Mouse (Mus musculus): Measurements from ENCODE around the gene Syt15. TPM values are rescaled to one million over a fixed set of nuclear protein-coding genes. Genes with fewer than 3 reads are reported as not detected.

The Syt15 gene
- total and polyA plus RNA-seq, 2 experiments from 2014 or later = 0.31 to 1.0 TPM

- TF ChIP-seq EP300 (IDR thresholded peaks at IDR 0.05; ENCODE audit: low read depth) (no peak), CTCF (IDR thresholded peaks at IDR 0.05; ENCODE audit: low read depth) (no peak)
- H3K27ac ChIP-seq (ENCODE audit: low read depth) = no peak overlapping the region
- no peaks in the 10 kb centered on the region for H3K9me3 ChIP-seq (replicated peaks; ENCODE audit: control insufficient read depth, low read length)
- no peaks in the 10 kb centered on the region for H3K27me3 ChIP-seq (ENCODE audit: control insufficient read depth, insufficient read depth, low read length)
- no peak overlapping the region for H3K9ac ChIP-seq (replicated peaks; ENCODE audit: low read depth, low read length)
- no peak overlapping the region for H3K4me3 ChIP-seq (ENCODE audit: low read depth, low read length)
- H3K4me1 ChIP-seq (ENCODE audit: control insufficient read depth, insufficient read depth) = no peaks in the 10 kb centered on the region
- H3K36me3 ChIP-seq (replicated peaks; ENCODE audit: control insufficient read depth, insufficient read depth, low read length) = no peaks in the 10 kb centered on the region
- DNase-seq (ENCODE audit: low spot score) (no peak), ATAC-seq (ENCODE audit: insufficient read depth, low read depth) (no peak)
- WGBS = 78% methylated on average over 4 of the region's 4 CpGs
- no peak overlapping the region for H3K4me2 ChIP-seq (ENCODE audit: low read depth, low read length)
These were observed 25.5 kb upstream of the Syt15 start for GRCm38 (mm10) chr14:34193879-34194278.

- no peak for ATAC-seq (ENCODE audit: insufficient read depth, low read depth)
- no peak overlapping the region for H3K27ac ChIP-seq (ENCODE audit: low read depth)
- H3K9ac ChIP-seq (replicated peaks; ENCODE audit: low read depth, low read length) = no peak overlapping the region
- H3K4me3 ChIP-seq (ENCODE audit: low read depth, low read length) = no peak overlapping the region
- H3K9me3 ChIP-seq (replicated peaks; ENCODE audit: control insufficient read depth, low read length) = no peaks in the 10 kb centered on the region
- H3K27me3 ChIP-seq (ENCODE audit: control insufficient read depth, insufficient read depth, low read length) = peaks cover 9% of the 10 kb centered on the region; the same call in 1 of the 2 replicates
- H3K4me1 ChIP-seq (ENCODE audit: control insufficient read depth, insufficient read depth) = no peaks in the 10 kb centered on the region
- H3K4me2 ChIP-seq (ENCODE audit: low read depth, low read length) = no peak overlapping the region
- TF ChIP-seq EP300 (IDR thresholded peaks at IDR 0.05; ENCODE audit: low read depth) (no peak), CTCF (IDR thresholded peaks at IDR 0.05; ENCODE audit: low read depth) (no peak)
- H3K36me3 ChIP-seq (replicated peaks; ENCODE audit: control insufficient read depth, insufficient read depth, low read length) = no peaks in the 10 kb centered on the region
- WGBS = 92% methylated on average over 15 of the region's 15 CpGs
- DNase-seq (ENCODE audit: low spot score) = no peak
These were observed 23.9 kb upstream of the Syt15 start for GRCm38 (mm10) chr14:34195466-34195865.

GRCm38 (mm10) chr14:34196706-34197105 lies 22.7 kb upstream of the Syt15 start:
- DNase-seq (ENCODE audit: low spot score) (no peak), ATAC-seq (ENCODE audit: insufficient read depth, low read depth) (no peak)
- Histone ChIP-seq H3K4me3 (ENCODE audit: low read depth, low read length) (no peak overlapping the region), H3K9ac (replicated peaks; ENCODE audit: low read depth, low read length) (no peak overlapping the region), H3K27ac (ENCODE audit: low read depth) (no peak overlapping the region), H3K4me2 (ENCODE audit: low read depth, low read length) (no peak overlapping the region), H3K36me3 (replicated peaks; ENCODE audit: control insufficient read depth, insufficient read depth, low read length) (no peaks in the 10 kb centered on the region), H3K9me3 (replicated peaks; ENCODE audit: control insufficient read depth, low read length) (no peaks in the 10 kb centered on the region), H3K27me3 (ENCODE audit: control insufficient read depth, insufficient read depth, low read length) (peaks cover 14% of the 10 kb centered on the region; the same call in 1 of the 2 replicates), H3K4me1 (ENCODE audit: control insufficient read depth, insufficient read depth) (no peaks in the 10 kb centered on the region)
- TF ChIP-seq EP300 (IDR thresholded peaks at IDR 0.05; ENCODE audit: low read depth) = no peak
- no peak for TF ChIP-seq CTCF (IDR thresholded peaks at IDR 0.05; ENCODE audit: low read depth)
- WGBS = 53% methylated on average over 4 of the region's 4 CpGs

GRCm38 (mm10) chr14:34200738-34201230 lies 18.6 kb upstream of the Syt15 start:
- peaks cover 24% of the 10 kb centered on the region; the same call in 1 of the 2 replicates for H3K27me3 ChIP-seq (ENCODE audit: control insufficient read depth, insufficient read depth, low read length)
- no peaks in the 10 kb centered on the region for H3K36me3 ChIP-seq (replicated peaks; ENCODE audit: control insufficient read depth, insufficient read depth, low read length)
- H3K4me2 ChIP-seq (ENCODE audit: low read depth, low read length) = peak overlapping the region; percentile 95
- H3K4me1 ChIP-seq (ENCODE audit: control insufficient read depth, insufficient read depth) = no peaks in the 10 kb centered on the region
- H3K9me3 ChIP-seq (replicated peaks; ENCODE audit: control insufficient read depth, low read length) = no peaks in the 10 kb centered on the region
- H3K27ac ChIP-seq (ENCODE audit: low read depth) = no peak overlapping the region
- ATAC-seq (ENCODE audit: insufficient read depth, low read depth) (peak; percentile 56), DNase-seq (ENCODE audit: low spot score) (peak; percentile 16)
- H3K9ac ChIP-seq (replicated peaks; ENCODE audit: low read depth, low read length) = peak overlapping the region; percentile 42; the same call in 1 of the 2 replicates
- TF ChIP-seq CTCF (IDR thresholded peaks at IDR 0.05; ENCODE audit: low read depth) = no peak
- no peak for TF ChIP-seq EP300 (IDR thresholded peaks at IDR 0.05; ENCODE audit: low read depth)
- 13% methylated on average over 19 of the region's 19 CpGs for whole genome bisulfite sequencing
- H3K4me3 ChIP-seq (ENCODE audit: low read depth, low read length) = peak overlapping the region; percentile 62

GRCm38 (mm10) chr14:34201231-34202035 lies 18.0 kb upstream of the Syt15 start, which contains the start of gene Gprin2:
Gene Gprin2, minus strand, starts transcription at chr14:34201653.
- Histone ChIP-seq H3K4me1 (ENCODE audit: control insufficient read depth, insufficient read depth) (no peaks in the 10 kb centered on the region), H3K4me3 (ENCODE audit: low read depth, low read length) (peak within 1 kb of the TSS; percentile 62), H3K36me3 (replicated peaks; ENCODE audit: control insufficient read depth, insufficient read depth, low read length) (no peaks in the 10 kb centered on the region), H3K9ac (replicated peaks; ENCODE audit: low read depth, low read length) (peak within 1 kb of the TSS; percentile 42; the same call in 1 of the 2 replicates), H3K27me3 (ENCODE audit: control insufficient read depth, insufficient read depth, low read length) (peaks cover 24% of the 10 kb centered on the region; the same call in 1 of the 2 replicates), H3K27ac (ENCODE audit: low read depth) (no peak within 1 kb of the TSS), H3K4me2 (ENCODE audit: low read depth, low read length) (peak within 1 kb of the TSS; percentile 95), H3K9me3 (replicated peaks; ENCODE audit: control insufficient read depth, low read length) (no peaks in the 10 kb centered on the region)
- TF ChIP-seq EP300 (IDR thresholded peaks at IDR 0.05; ENCODE audit: low read depth) = no peak
- WGBS = 6% methylated on average over 27 of the region's 52 CpGs
- DNase-seq (ENCODE audit: low spot score) (peak; percentile 17), ATAC-seq (ENCODE audit: insufficient read depth, low read depth) (peak; percentile 59)
